In genomic region chr5:108676772-108677498, GRCm38 (mm10) we compare ENCODE assay signal across 9 mouse cellular contexts. TPM values are rescaled to one million over a fixed set of nuclear protein-coding genes. Genes with fewer than 3 reads are reported as not detected.
A peak's percentile ranks its signal among the peaks of the same experiment; 100 is the strongest.
DNase-seq lines count a peak whose midpoint lies in the region; ATAC-seq lines count a peak whose summit lies in the region.
"Had no signal": no experiment of that assay in that cellular context is flagged by ENCODE, and none has a peak within 500 bp of the region (broad histone marks: within the 10 kb centered on the region; RNA-seq: fewer than 3 reads in every experiment).

No protein-coding gene starts in this region.

- peaks cover 13% of the 10 kb centered on the region for H3K4me1 ChIP-seq in heart, embryonic 16.5 days (ENCODE audit: control insufficient read depth, insufficient read depth, low read length)
- peaks cover 17% of the 10 kb centered on the region for H3K4me1 ChIP-seq in embryonic facial prominence, embryonic 10.5 days
- H3K4me1 ChIP-seq in intestine, embryonic 14.5 days (replicated peaks; ENCODE audit: control insufficient read depth, insufficient read depth, low read length): peaks cover 13% of the 10 kb centered on the region; the same call in 1 of the 2 replicates
- H3K4me1 ChIP-seq in midbrain, embryonic 15.5 days: peaks cover 16% of the 10 kb centered on the region

- peak; percentile 29; the same call in 1 of the 2 replicates for ATAC-seq in heart, embryonic 16.5 days (replicated peaks; ENCODE audit: extremely low read depth, insufficient read depth, low FRiP score)
- ATAC-seq in intestine, embryonic 14.5 days (replicated peaks; ENCODE audit: low FRiP score, low TSS enrichment, low read depth): peak; percentile 47; the same call in 1 of the 2 replicates
- peak; percentile 79 for ATAC-seq in midbrain, embryonic 15.5 days (replicated peaks)

- no peak for DNase-seq in heart, adult 11 months
- no peak for DNase-seq in embryonic facial prominence, embryonic 10.5 days (ENCODE audit: low spot score)
- no peak for DNase-seq in intestine, embryonic 14.5 days (ENCODE audit: low spot score)
- no peak for DNase-seq in adrenal gland, postnatal 14 days
- no peak for DNase-seq in layer of hippocampus, postnatal 36 days
- no peak for DNase-seq in left cerebral cortex, adult 8-10 months (ENCODE audit: low spot score in 2 of 2)

- peaks cover 12% of the 10 kb centered on the region for H3K36me3 ChIP-seq in heart, embryonic 16.5 days (ENCODE audit: control insufficient read depth, insufficient read depth)
- H3K36me3 ChIP-seq in embryonic facial prominence, embryonic 10.5 days (replicated peaks): peaks cover 23% of the 10 kb centered on the region
- peaks cover 13% of the 10 kb centered on the region for H3K36me3 ChIP-seq in intestine, embryonic 14.5 days (ENCODE audit: control insufficient read depth, insufficient read depth, low read length)
- H3K36me3 ChIP-seq in midbrain, embryonic 15.5 days (replicated peaks): no peaks in the 10 kb centered on the region

- peak overlapping the region; percentile 67 for H3K4me2 ChIP-seq in heart, embryonic 16.5 days (ENCODE audit: low read depth, low read length)
- H3K4me2 ChIP-seq in intestine, embryonic 14.5 days (ENCODE audit: low read length): peak overlapping the region; percentile 46
- peak overlapping the region; percentile 65 for H3K4me2 ChIP-seq in midbrain, embryonic 15.5 days

- H3K27ac ChIP-seq in heart, embryonic 16.5 days (ENCODE audit: low read length): no peak overlapping the region; the same call in 1 of the 2 replicates
- H3K27ac ChIP-seq in embryonic facial prominence, embryonic 10.5 days (replicated peaks): peak overlapping the region; percentile 88
- H3K27ac ChIP-seq in intestine, embryonic 14.5 days (ENCODE audit: low read depth): peak overlapping the region; percentile 77
- H3K27ac ChIP-seq in midbrain, embryonic 15.5 days: peak overlapping the region; percentile 92

- WGBS in heart, embryonic 16.5 days: 14% methylated on average over 5 of the region's 5 CpGs
- 14% methylated on average over 5 of the region's 5 CpGs for WGBS in embryonic facial prominence, embryonic 10.5 days
- 10% methylated on average over 5 of the region's 5 CpGs for WGBS in intestine, embryonic 14.5 days
- 14% methylated on average over 5 of the region's 5 CpGs for WGBS in midbrain, embryonic 15.5 days

- no peaks in the 10 kb centered on the region for H3K9me3 ChIP-seq in heart, embryonic 16.5 days (replicated peaks; ENCODE audit: control insufficient read depth, low read length)
- no peaks in the 10 kb centered on the region for H3K9me3 ChIP-seq in embryonic facial prominence, embryonic 10.5 days
- H3K9me3 ChIP-seq in intestine, embryonic 14.5 days (ENCODE audit: control insufficient read depth, low read length): no peaks in the 10 kb centered on the region
- no peaks in the 10 kb centered on the region for H3K9me3 ChIP-seq in midbrain, embryonic 15.5 days

- H3K27me3 ChIP-seq in heart, embryonic 16.5 days (ENCODE audit: control insufficient read depth, insufficient read depth, low read length): no peaks in the 10 kb centered on the region
- H3K27me3 ChIP-seq in embryonic facial prominence, embryonic 10.5 days (replicated peaks; ENCODE audit: low read depth, poor library complexity, severe bottlenecking): no peaks in the 10 kb centered on the region
- no peaks in the 10 kb centered on the region for H3K27me3 ChIP-seq in intestine, embryonic 14.5 days (replicated peaks; ENCODE audit: control insufficient read depth, insufficient read depth, low read length)
- no peaks in the 10 kb centered on the region for H3K27me3 ChIP-seq in midbrain, embryonic 15.5 days (replicated peaks)

- H3K9ac ChIP-seq in heart, embryonic 16.5 days (ENCODE audit: low read length): peak overlapping the region; percentile 68
- peak overlapping the region; percentile 50; the same call in 1 of the 2 replicates for H3K9ac ChIP-seq in intestine, embryonic 14.5 days (ENCODE audit: low read length)
- peak overlapping the region; percentile 47; the same call in 1 of the 2 replicates for H3K9ac ChIP-seq in midbrain, embryonic 15.5 days

- peak overlapping the region; percentile 41 for H3K4me3 ChIP-seq in heart, embryonic 16.5 days (ENCODE audit: low read length)
- H3K4me3 ChIP-seq in embryonic facial prominence, embryonic 10.5 days: peak overlapping the region; percentile 50
- H3K4me3 ChIP-seq in intestine, embryonic 14.5 days (ENCODE audit: low read depth, low read length): peak overlapping the region; percentile 13
- peak overlapping the region; percentile 35 for H3K4me3 ChIP-seq in midbrain, embryonic 15.5 days

RNA-seq across cellular contexts. Expression of gene Slc26a1, which starts 1.6 kb away (rescaled TPM):
- 0.41 and 0.61 TPM in 2 replicates for polyA plus RNA-seq in heart, embryonic 16.5 days (2015; fragmentation: Nextera tagmentation; extraction: Ambion mirVana)
- polyA plus RNA-seq in embryonic facial prominence, embryonic 10.5 days (2016; fragmentation: Nextera tagmentation; extraction: Ambion mirVana): 0.55 and 0.92 TPM in 2 replicates
- polyA plus RNA-seq in intestine, embryonic 14.5 days (2014; fragmentation: Nextera tagmentation; extraction: Ambion mirVana): 1.1 and 1.2 TPM in 2 replicates
- 4.0 and 4.1 TPM in 2 replicates for polyA plus RNA-seq in midbrain, embryonic 15.5 days (2015; fragmentation: Nextera tagmentation; extraction: Ambion mirVana)
- total RNA-seq in adrenal gland, postnatal 14 days (2021): 0.98 and 16.7 TPM in 2 replicates
- total RNA-seq in layer of hippocampus, postnatal 36 days (2021): 1 to 10 TPM; 1.2 TPM
- 1 to 10 TPM; 1.0 to 1.3 (median 1.1) TPM for total RNA-seq in left cerebral cortex, adult 8-10 months (2022)
- polyA plus RNA-seq: large intestine, adult 2 months had no signal

RNA-seq across cellular contexts. Expression of gene Dgkq, which starts 7.5 kb away (rescaled TPM):
- polyA plus RNA-seq in heart, embryonic 16.5 days (2015; fragmentation: Nextera tagmentation; extraction: Ambion mirVana): 6.3 and 7.2 TPM in 2 replicates
- polyA plus RNA-seq in embryonic facial prominence, embryonic 10.5 days (2016; fragmentation: Nextera tagmentation; extraction: Ambion mirVana): 12.5 and 14.5 TPM in 2 replicates
- 8.0 and 10.1 TPM in 2 replicates for polyA plus RNA-seq in intestine, embryonic 14.5 days (2014; fragmentation: Nextera tagmentation; extraction: Ambion mirVana)
- 33.9 and 36.7 TPM in 2 replicates for polyA plus RNA-seq in midbrain, embryonic 15.5 days (2015; fragmentation: Nextera tagmentation; extraction: Ambion mirVana)
- total RNA-seq in adrenal gland, postnatal 14 days (2021): 15.2 and 24.1 TPM in 2 replicates
- 10 to 100 TPM; 52.6 to 55.0 TPM for total RNA-seq in layer of hippocampus, postnatal 36 days (2021)
- total RNA-seq in left cerebral cortex, adult 8-10 months (2022): 10 to 100 TPM; 47.3 to 67.4 (median 51.3) TPM

RNA-seq across cellular contexts. Expression of gene Fgfrl1, which starts 15.2 kb away (rescaled TPM):
- 6.4 and 11.4 TPM in 2 replicates for polyA plus RNA-seq in heart, embryonic 16.5 days (2015; fragmentation: Nextera tagmentation; extraction: Ambion mirVana)
- 28.9 and 34.0 TPM in 2 replicates for polyA plus RNA-seq in embryonic facial prominence, embryonic 10.5 days (2016; fragmentation: Nextera tagmentation; extraction: Ambion mirVana)
- 17.9 and 26.6 TPM in 2 replicates for polyA plus RNA-seq in intestine, embryonic 14.5 days (2014; fragmentation: Nextera tagmentation; extraction: Ambion mirVana)
- 5.5 and 6.0 TPM in 2 replicates for polyA plus RNA-seq in midbrain, embryonic 15.5 days (2015; fragmentation: Nextera tagmentation; extraction: Ambion mirVana)
- total RNA-seq in adrenal gland, postnatal 14 days (2021): 39.0 and 44.7 TPM in 2 replicates
- 10 to 100 TPM; 20.8 to 29.5 TPM for total RNA-seq in layer of hippocampus, postnatal 36 days (2021)
- total RNA-seq in left cerebral cortex, adult 8-10 months (2022): 10 to 100 TPM; 18.0 to 28.3 (median 25.3) TPM

RNA-seq across cellular contexts. Expression of gene Idua, which starts 16.8 kb away (rescaled TPM):
- 13.9 and 15.5 TPM in 2 replicates for polyA plus RNA-seq in heart, embryonic 16.5 days (2015; fragmentation: Nextera tagmentation; extraction: Ambion mirVana)
- 9.3 and 9.6 TPM in 2 replicates for polyA plus RNA-seq in embryonic facial prominence, embryonic 10.5 days (2016; fragmentation: Nextera tagmentation; extraction: Ambion mirVana)
- 13.4 and 15.2 TPM in 2 replicates for polyA plus RNA-seq in intestine, embryonic 14.5 days (2014; fragmentation: Nextera tagmentation; extraction: Ambion mirVana)
- polyA plus RNA-seq in midbrain, embryonic 15.5 days (2015; fragmentation: Nextera tagmentation; extraction: Ambion mirVana): 12.1 and 15.9 TPM in 2 replicates
- 12.6 and 13.7 TPM in 2 replicates for total RNA-seq in adrenal gland, postnatal 14 days (2021)
- 10 to 100 TPM; 13.9 to 16.0 TPM for total RNA-seq in layer of hippocampus, postnatal 36 days (2021)
- total RNA-seq in left cerebral cortex, adult 8-10 months (2022): 10 to 100 TPM; 19.0 to 25.3 (median 23.0) TPM

RNA-seq across cellular contexts. Expression of gene Tmem175, which starts 47.4 kb away (rescaled TPM):
- polyA plus RNA-seq in heart, embryonic 16.5 days (2015; fragmentation: Nextera tagmentation; extraction: Ambion mirVana): 16.6 and 19.7 TPM in 2 replicates
- 15.1 and 16.0 TPM in 2 replicates for polyA plus RNA-seq in embryonic facial prominence, embryonic 10.5 days (2016; fragmentation: Nextera tagmentation; extraction: Ambion mirVana)
- 27.5 and 28.0 TPM in 2 replicates for polyA plus RNA-seq in intestine, embryonic 14.5 days (2014; fragmentation: Nextera tagmentation; extraction: Ambion mirVana)
- polyA plus RNA-seq in midbrain, embryonic 15.5 days (2015; fragmentation: Nextera tagmentation; extraction: Ambion mirVana): 25.3 and 26.6 TPM in 2 replicates
- total RNA-seq in adrenal gland, postnatal 14 days (2021): 19.5 and 22.3 TPM in 2 replicates
- 10 to 100 TPM; 40.1 to 43.0 TPM for total RNA-seq in layer of hippocampus, postnatal 36 days (2021)
- total RNA-seq in left cerebral cortex, adult 8-10 months (2022): 10 to 100 TPM; 37.1 to 43.1 (median 39.5) TPM

Comparison
In these comparisons a context has a peak if more than half of its experiments do, and no peak if none do; other contexts are left out.
1. ATAC-seq: peak in every context shown above with its lines; median percentile 79 in midbrain, embryonic 15.5 days; 47 in intestine, embryonic 14.5 days; 29 in heart, embryonic 16.5 days.